Mouse (Mus musculus) lung, postnatal 0 days (tissue): ENCODE results near the gene Htr3b. TPM values are rescaled to one million over a fixed set of nuclear protein-coding genes. Genes with fewer than 3 reads are reported as not detected.
"Not testable (repeated sequence)": the region's sequence is repeated elsewhere in the genome, so short reads cannot be mapped to it uniquely, and the experiment has no call there.

ENCODE experiments used
- ATAC-seq: fragments of 200-750 bp; cut with Nextera tagmentation; 2 replicates; pipeline ENCODE4 v1.8.0; 2017; ENCODE audit warnings: moderate library complexity
- DNase-seq: peaks from one replicate; pipeline ENCODE4 v3.0.0-alpha.2; 2016; ENCODE audit warnings: low spot score
- H3K27ac ChIP-seq: fragments of 300-500 bp; sonication (generic); 2 replicates; pipeline ENCODE4 v1.5.1; 2014; ENCODE audit warnings: antibody characterized with exemption, mild to moderate bottlenecking, low read length, mixed read lengths
- H3K27me3 ChIP-seq: fragments of 300-500 bp; sonication (generic); replicated peaks from 2 replicates; pipeline ENCODE4 v1.6.1; 2014; ENCODE audit warnings: low read length, mixed read lengths; ENCODE audit not compliant: insufficient read depth
- H3K36me3 ChIP-seq: fragments of 300-500 bp; sonication (generic); 2 replicates; pipeline ENCODE4 v1.6.1; 2014; ENCODE audit warnings: low read length, mixed read lengths; ENCODE audit not compliant: insufficient read depth
- H3K4me1 ChIP-seq: fragments of 300-500 bp; sonication (generic); 2 replicates; pipeline ENCODE4 v1.6.1; 2014; ENCODE audit warnings: antibody characterized with exemption, low read depth, low read length, mixed read lengths; ENCODE audit not compliant: insufficient read depth
- H3K4me2 ChIP-seq: fragments of 300-500 bp; sonication (generic); replicated peaks from 2 replicates; pipeline ENCODE4 v1.6.1; 2014; ENCODE audit warnings: low read depth, mild to moderate bottlenecking, low read length, moderate library complexity, mixed read lengths
- H3K4me3 ChIP-seq: fragments of 300-500 bp; sonication (generic); 2 replicates; pipeline ENCODE4 v1.5.1; 2014; ENCODE audit warnings: low read depth, low read length
- H3K9ac ChIP-seq: fragments of 300-500 bp; sonication (generic); replicated peaks from 2 replicates; pipeline ENCODE4 v1.6.1; 2014; ENCODE audit warnings: low read depth, mild to moderate bottlenecking
- H3K9me3 ChIP-seq: fragments of 300-500 bp; sonication (generic); 2 replicates; pipeline ENCODE4 v1.6.1; 2016; ENCODE audit warnings: low read length, mixed read lengths
- CTCF ChIP-seq: IDR thresholded peaks from 2 replicates; pipeline ENCODE4 v1.5.1; 2016; ENCODE audit warnings: antibody characterized with exemption, mild to moderate bottlenecking
- EP300 ChIP-seq: IDR thresholded peaks from 2 replicates; pipeline ENCODE4 v1.6.1; 2016; ENCODE audit warnings: antibody characterized with exemption, mild to moderate bottlenecking, control low read depth
- WGBS: fragments of 180-500 bp; shearing (Covaris S2); extraction: QIAGEN DNeasy Blood & Tissue Kit; methylation state at CpG from one replicate; pipeline ENCODE4 v1.1.7; 2014; 5-methylcytosine and 5-hydroxymethylcytosine counted together
- polyA plus RNA-seq: library from polyadenylated mRNA; unstranded; fragments of >200 nt; fragmentation: Nextera tagmentation; extraction: Ambion mirVana; gene quantifications from 2 replicates; pipeline ENCODE4 v1.2.1, GENCODE M21; 2015

The Htr3b gene
- polyA plus RNA-seq, 1 experiment from 2014 or later: not detected

- Histone ChIP-seq H3K4me3 (no peak overlapping the region), H3K4me2 (no peak overlapping the region; the same call in 1 of the 2 replicates), H3K36me3 (no peaks in the 10 kb centered on the region), H3K9ac (no peak overlapping the region), H3K27me3 (no peaks in the 10 kb centered on the region), H3K27ac (no peak overlapping the region), H3K4me1 (peaks cover 11% of the 10 kb centered on the region; the same call in 1 of the 2 replicates), H3K9me3 (no peaks in the 10 kb centered on the region)
- 37% methylated on average over 7 of the region's 7 CpGs for WGBS
- TF ChIP-seq EP300 (no peak), CTCF (no peak)
- DNase-seq (no peak), ATAC-seq (no peak)
These were observed 21.9 kb upstream of the Htr3b start for GRCm38 (mm10) chr9:48986616-48987141.

GRCm38 (mm10) chr9:48985708-48986088 is 20.9 kb upstream of the Htr3b start:
- Histone ChIP-seq H3K9ac (peak overlapping the region; percentile 52), H3K4me3 (peak overlapping the region; percentile 72), H3K9me3 (no peaks in the 10 kb centered on the region), H3K4me1 (peaks cover 11% of the 10 kb centered on the region; the same call in 1 of the 2 replicates), H3K36me3 (no peaks in the 10 kb centered on the region), H3K27ac (peak overlapping the region; percentile 76), H3K4me2 (peak overlapping the region; percentile 69), H3K27me3 (no peaks in the 10 kb centered on the region)
- ATAC-seq: no peak
- no peak for DNase-seq
- 0% methylated on average over 20 of the region's 20 CpGs for WGBS
- TF ChIP-seq EP300 (no peak), CTCF (no peak)

GRCm38 (mm10) chr9:48984845-48985707 is 20.3 kb upstream of the Htr3b start, which contains the start of gene Usp28:
Gene Usp28, plus strand, starts transcription at chr9:48985375.
- ATAC-seq (peak; percentile 97), DNase-seq (peak; percentile 100)
- H3K9ac ChIP-seq: peak within 1 kb of the TSS; percentile 52
- H3K36me3 ChIP-seq: no peaks in the 10 kb centered on the region
- peak within 1 kb of the TSS; percentile 72 for H3K4me3 ChIP-seq
- no peaks in the 10 kb centered on the region for H3K9me3 ChIP-seq
- peak within 1 kb of the TSS; percentile 69 for H3K4me2 ChIP-seq
- peak within 1 kb of the TSS; percentile 90 for H3K27ac ChIP-seq
- peaks cover 11% of the 10 kb centered on the region; the same call in 1 of the 2 replicates for H3K4me1 ChIP-seq
- under 1% methylated on average over 63 of the region's 94 CpGs for WGBS
- TF ChIP-seq CTCF (no peak), EP300 (no peak)
- no peaks in the 10 kb centered on the region for H3K27me3 ChIP-seq

- H3K4me1 ChIP-seq: peaks cover 11% of the 10 kb centered on the region; the same call in 1 of the 2 replicates
- ATAC-seq: no peak
These were observed 19.6 kb upstream of the Htr3b start for GRCm38 (mm10) chr9:48984320-48984844.

GRCm38 (mm10) chr9:48983801-48984200 is 19.0 kb upstream of the Htr3b start:
- H3K9ac ChIP-seq, H3K4me2 ChIP-seq, H3K36me3 ChIP-seq, H3K9me3 ChIP-seq, ATAC-seq, H3K4me3 ChIP-seq, DNase-seq, H3K27me3 ChIP-seq: not testable (repeated sequence)
- Histone ChIP-seq H3K27ac (0 out of 2 replicates have a peak overlapping the region, but pooled peaks have one; percentile 90), H3K4me1 (peaks cover 11% of the 10 kb centered on the region; the same call in 1 of the 2 replicates)
- WGBS: 94% methylated on average over 6 of the region's 6 CpGs

More at GRCm38 (mm10) chr9:48984320-48984844, 19.6 kb upstream of the Htr3b start:
- peak overlapping the region; percentile 90 for H3K27ac ChIP-seq
- no peaks in the 10 kb centered on the region for H3K9me3 ChIP-seq
- no peak for DNase-seq
- H3K27me3 ChIP-seq: no peaks in the 10 kb centered on the region
- peak overlapping the region; percentile 59 for H3K4me2 ChIP-seq
- TF ChIP-seq EP300 (no peak), CTCF (peak; percentile 11; the same call in 1 of the 2 replicates)
- H3K9ac ChIP-seq: peak overlapping the region; percentile 37
- WGBS: 17% methylated on average over 8 of the region's 8 CpGs
- H3K36me3 ChIP-seq: no peaks in the 10 kb centered on the region
- H3K4me3 ChIP-seq: peak overlapping the region; percentile 72

- Histone ChIP-seq H3K27ac (no peak overlapping the region), H3K36me3 (no peaks in the 10 kb centered on the region), H3K4me1 (peaks cover 5% of the 10 kb centered on the region; the same call in 1 of the 2 replicates), H3K9ac (no peak overlapping the region), H3K4me3 (no peak overlapping the region), H3K4me2 (no peak overlapping the region), H3K27me3 (no peaks in the 10 kb centered on the region), H3K9me3 (no peaks in the 10 kb centered on the region)
- no peak for ATAC-seq
- DNase-seq: no peak
- no peak for TF ChIP-seq CTCF
- no peak for TF ChIP-seq EP300
These were observed 17.0 kb upstream of the Htr3b start for GRCm38 (mm10) chr9:48981827-48982226.
